Mouse (Mus musculus): ENCODE measurements around the gene Zfp185.

GRCm38 (mm10) chrX:72987520-72987905, 374 bp downstream of the Zfp185 start:
- TF ChIP-seq CTCF (IDR thresholded peaks at IDR 0.05; ENCODE audit: borderline replicate concordance, control insufficient read depth, extremely low read depth, insufficient read depth, low read length, poor library complexity) (no peak), POLR2A (IDR thresholded peaks at IDR 0.05; ENCODE audit: control insufficient read depth, extremely low read depth, insufficient read depth, low read length, poor library complexity) (no peak)
